Mouse (Mus musculus) limb, embryonic 14.5 days (tissue): ENCODE data around the gene Hist1h2aa. TPM values are rescaled to one million over a fixed set of nuclear protein-coding genes. Genes with fewer than 3 reads are reported as not detected.

Experiments
- ATAC-seq: fragments of 200-750 bp; cut with Nextera tagmentation; 2 replicates; pipeline ENCODE4 v1.8.0; 2017; ENCODE audit warnings: low read depth, moderate number of reproducible peaks, moderate TSS enrichment; ENCODE audit not compliant: low FRiP score
- DNase-seq: peaks from one replicate; pipeline ENCODE4 v3.0.0-alpha.2; 2015; ENCODE audit warnings: low spot score
- H3K27ac ChIP-seq: fragments of 300-500 bp; sonication (generic); replicated peaks from 2 replicates; pipeline ENCODE4 v1.5.1; 2014; ENCODE audit warnings: low read depth, mild to moderate bottlenecking, low read length, moderate library complexity, mixed read lengths
- H3K27me3 ChIP-seq: fragments of 300-500 bp; sonication (generic); 2 replicates; pipeline ENCODE4 v1.6.1; 2014; ENCODE audit warnings: low read length, mixed read lengths; ENCODE audit not compliant: control insufficient read depth, insufficient read depth
- H3K36me3 ChIP-seq: fragments of 300-500 bp; sonication (generic); 2 replicates; pipeline ENCODE4 v1.6.1; 2014; ENCODE audit warnings: mild to moderate bottlenecking, low read length, moderate library complexity, mixed read lengths; ENCODE audit not compliant: control insufficient read depth, insufficient read depth
- H3K4me1 ChIP-seq: fragments of 300-500 bp; sonication (generic); 2 replicates; pipeline ENCODE4 v1.6.1; 2014; ENCODE audit warnings: antibody characterized with exemption, low read length, mixed read lengths; ENCODE audit not compliant: control insufficient read depth, insufficient read depth
- H3K4me2 ChIP-seq: fragments of 300-500 bp; sonication (generic); replicated peaks from 2 replicates; pipeline ENCODE4 v1.6.1; 2014; ENCODE audit warnings: low read depth, mild to moderate bottlenecking, low read length, moderate library complexity; ENCODE audit not compliant: severe bottlenecking
- H3K4me3 ChIP-seq: fragments of 300-500 bp; sonication (generic); replicated peaks from 2 replicates; pipeline ENCODE4 v1.5.1; 2014; ENCODE audit warnings: low read length
- H3K9ac ChIP-seq: fragments of 300-500 bp; sonication (generic); 2 replicates; pipeline ENCODE4 v1.6.1; 2014; ENCODE audit warnings: mild to moderate bottlenecking, low read depth, low read length, moderate library complexity; ENCODE audit not compliant: severe bottlenecking
- H3K9me3 ChIP-seq: fragments of 300-500 bp; sonication (generic); 2 replicates; pipeline ENCODE4 v1.6.1; 2016; ENCODE audit warnings: low read length; ENCODE audit not compliant: control insufficient read depth
- POLR2A ChIP-seq: fragments of 200-500 bp; IDR thresholded peaks from 2 replicates; pipeline ENCODE4 v1.8.0; 2012; ENCODE audit warnings: inconsistent platforms, mild to moderate bottlenecking, moderate library complexity, borderline replicate concordance; ENCODE audit not compliant: insufficient read depth, insufficient read length; ENCODE audit errors: extremely low read depth
- WGBS: fragments of 180-500 bp; shearing (Covaris S2); extraction: QIAGEN DNeasy Blood & Tissue Kit; methylation state at CpG from one replicate; pipeline ENCODE4 v1.1.7; 2014; 5-methylcytosine and 5-hydroxymethylcytosine counted together
- polyA plus RNA-seq, 2 experiments: library from polyadenylated mRNA; depleted of rRNA in 1 of 2; stranded (reverse) in 1 of 2; unstranded in 1 of 2; fragments of >200 nt; fragmentation: Nextera tagmentation in 1 of 2; extraction: Ambion mirVana in 1 of 2; gene quantifications; 2 replicates each; pipeline versions ENCODE4 v1.2.1 to v1.2.3; 2012 to 2014

The Hist1h2aa gene
- polyA plus RNA-seq, 2 experiments: not detected

GRCm38 (mm10) chr13:23914376-23915167, 19.7 kb upstream of the Hist1h2aa start, which contains the start of gene Slc17a4:
Slc17a4 (minus strand) TSS chr13:23915009.
- TF ChIP-seq POLR2A: no peak
- Histone ChIP-seq H3K9ac (no peak within 1 kb of the TSS), H3K4me2 (no peak within 1 kb of the TSS), H3K4me3 (no peak within 1 kb of the TSS), H3K9me3 (no peaks in the 10 kb centered on the region), H3K27me3 (no peaks in the 10 kb centered on the region), H3K27ac (no peak within 1 kb of the TSS), H3K36me3 (no peaks in the 10 kb centered on the region), H3K4me1 (no peaks in the 10 kb centered on the region)
- no peak for ATAC-seq
- WGBS: 67% methylated on average over 9 of the region's 9 CpGs
- DNase-seq: no peak

- H3K36me3 ChIP-seq: no peaks in the 10 kb centered on the region
- no peaks in the 10 kb centered on the region for H3K27me3 ChIP-seq
- H3K9me3 ChIP-seq: no peaks in the 10 kb centered on the region
- TF ChIP-seq POLR2A: no peak
- no peak overlapping the region for H3K4me2 ChIP-seq
- H3K4me1 ChIP-seq: no peaks in the 10 kb centered on the region
- ATAC-seq (no peak), DNase-seq (no peak)
- WGBS: 68% methylated on average over 1 of the region's 1 CpGs
- H3K4me3 ChIP-seq: no peak overlapping the region
- no peak overlapping the region for H3K27ac ChIP-seq
- no peak overlapping the region for H3K9ac ChIP-seq
These were observed 18.1 kb upstream of the Hist1h2aa start for GRCm38 (mm10) chr13:23916132-23916531.

DNA sequence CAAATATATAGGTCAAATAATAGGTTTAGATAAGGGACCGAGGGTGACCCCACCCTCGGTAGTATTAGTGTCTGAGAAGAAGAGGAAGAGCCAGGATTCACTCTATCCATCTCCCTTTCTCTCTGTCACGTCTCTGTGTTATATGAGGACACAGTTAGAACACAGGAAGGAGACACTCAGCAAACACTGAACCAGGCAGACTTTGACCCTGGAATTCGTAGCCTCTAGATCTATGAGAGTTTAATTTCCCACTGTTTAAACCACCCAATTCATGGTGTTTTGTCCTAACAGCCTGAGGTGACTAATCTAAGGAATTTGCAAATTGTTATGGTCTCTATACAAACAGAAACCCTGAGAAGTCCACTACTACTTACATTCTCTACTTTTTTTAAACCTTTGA, 16.6 kb upstream of the Hist1h2aa start:
- no peak for DNase-seq

GRCm38 (mm10) chr13:23925792-23926191, 8.5 kb upstream of the Hist1h2aa start:
- no peak overlapping the region for H3K4me2 ChIP-seq

More for the DNA sequence above, 16.6 kb upstream of the Hist1h2aa start:
- Histone ChIP-seq H3K4me1 (no peaks in the 10 kb centered on the region), H3K4me2 (no peak overlapping the region), H3K4me3 (no peak overlapping the region), H3K27me3 (no peaks in the 10 kb centered on the region), H3K27ac (no peak overlapping the region), H3K36me3 (no peaks in the 10 kb centered on the region), H3K9ac (no peak overlapping the region), H3K9me3 (no peaks in the 10 kb centered on the region)
- no peak for TF ChIP-seq POLR2A
- ATAC-seq: no peak
- 77% methylated on average over 4 of the region's 4 CpGs for WGBS

GRCm38 (mm10) chr13:23928637-23929036, 5.6 kb upstream of the Hist1h2aa start:
- H3K27me3 ChIP-seq: no peaks in the 10 kb centered on the region
- DNase-seq: no peak
- peaks cover 5% of the 10 kb centered on the region for H3K4me1 ChIP-seq
- no peaks in the 10 kb centered on the region for H3K9me3 ChIP-seq
- no peak for ATAC-seq
- H3K36me3 ChIP-seq: no peaks in the 10 kb centered on the region
- TF ChIP-seq POLR2A: no peak
- no peak overlapping the region for H3K27ac ChIP-seq
- no peak overlapping the region for H3K4me2 ChIP-seq
- WGBS: 67% methylated on average over 3 of the region's 3 CpGs
- H3K4me3 ChIP-seq: no peak overlapping the region
- no peak overlapping the region for H3K9ac ChIP-seq

More at GRCm38 (mm10) chr13:23925792-23926191, 8.5 kb upstream of the Hist1h2aa start:
- H3K4me3 ChIP-seq: no peak overlapping the region
- H3K27ac ChIP-seq: no peak overlapping the region
- no peak for DNase-seq
- TF ChIP-seq POLR2A: no peak
- no peaks in the 10 kb centered on the region for H3K36me3 ChIP-seq
- no peaks in the 10 kb centered on the region for H3K27me3 ChIP-seq
- H3K9me3 ChIP-seq: no peaks in the 10 kb centered on the region
- no peaks in the 10 kb centered on the region for H3K4me1 ChIP-seq
- no peak overlapping the region for H3K9ac ChIP-seq
- WGBS: 71% methylated on average over 2 of the region's 2 CpGs
- ATAC-seq: no peak
